Mouse (Mus musculus): Measurements from ENCODE around the gene Ssr2. TPM values are rescaled to one million over a fixed set of nuclear protein-coding genes. Genes with fewer than 3 reads are reported as not detected.
A peak's percentile ranks its signal among the peaks of the same experiment; 100 is the strongest.

Ssr2 gene
- polyA plus RNA-seq, 1 experiment from 2014 or later, result 307 TPM

DNA sequence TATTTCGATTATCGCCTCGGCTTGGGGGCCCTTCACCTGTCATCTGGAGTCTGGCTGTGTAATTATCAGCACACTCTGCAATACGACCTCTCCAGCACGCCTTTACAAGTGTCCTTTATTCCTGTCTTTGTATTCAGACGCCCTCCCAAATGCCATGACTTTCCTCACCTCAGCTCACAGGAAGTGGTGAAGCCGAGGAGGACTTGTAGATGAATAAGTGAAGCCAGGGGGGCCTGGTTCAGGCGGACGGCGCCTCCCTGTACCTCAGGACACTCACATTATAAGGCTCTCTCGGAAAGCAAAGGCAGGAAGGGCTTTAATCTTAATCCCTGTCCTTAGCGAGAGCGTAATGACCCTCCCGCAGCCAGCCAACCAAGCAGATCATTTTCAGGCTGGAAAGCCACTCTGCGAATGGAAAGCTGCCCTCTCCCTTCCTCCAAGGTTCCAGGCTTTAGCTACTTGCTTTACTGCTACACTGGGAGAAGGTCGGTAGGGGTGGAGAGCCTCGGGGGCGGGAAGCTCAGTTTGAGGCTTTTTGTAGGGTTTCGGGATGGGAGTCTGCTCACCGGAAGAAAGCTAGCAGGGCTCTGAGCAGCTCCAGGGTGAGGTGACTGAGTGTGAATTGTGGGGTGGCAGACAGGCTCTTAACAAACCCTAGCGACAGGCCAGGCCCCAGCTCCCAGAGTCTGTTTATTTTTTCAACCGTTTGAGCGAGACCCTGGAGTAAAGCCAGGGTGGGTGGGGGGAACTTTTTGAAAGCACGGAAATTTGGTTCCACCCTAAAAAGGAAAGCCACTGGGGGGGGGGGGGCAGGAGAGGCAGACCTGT lies 46.7 kb downstream of the Ssr2 start:
- peak overlapping the region; percentile 98 for H3K27ac ChIP-seq (ENCODE audit: low read length)
- ATAC-seq (ENCODE audit: insufficient read depth, low FRiP score), result no peak
- WGBS, result under 1% methylated on average over 24 of the region's 24 CpGs
- no peaks in the 10 kb centered on the region for H3K27me3 ChIP-seq (ENCODE audit: control insufficient read depth, insufficient read depth, low read length)
- H3K36me3 ChIP-seq (ENCODE audit: control insufficient read depth, insufficient read depth, low read length), result no peaks in the 10 kb centered on the region
- H3K9ac ChIP-seq (ENCODE audit: low read length), result peak overlapping the region; percentile 98
- H3K4me2 ChIP-seq (ENCODE audit: low read depth, low read length), result peak overlapping the region; percentile 94
- H3K9me3 ChIP-seq (replicated peaks; ENCODE audit: control insufficient read depth, low read length), result no peaks in the 10 kb centered on the region
- H3K4me1 ChIP-seq (ENCODE audit: control insufficient read depth, insufficient read depth, low read length), result peaks cover 39% of the 10 kb centered on the region
- peak overlapping the region; percentile 87 for H3K4me3 ChIP-seq (replicated peaks; ENCODE audit: low read length)

DNA sequence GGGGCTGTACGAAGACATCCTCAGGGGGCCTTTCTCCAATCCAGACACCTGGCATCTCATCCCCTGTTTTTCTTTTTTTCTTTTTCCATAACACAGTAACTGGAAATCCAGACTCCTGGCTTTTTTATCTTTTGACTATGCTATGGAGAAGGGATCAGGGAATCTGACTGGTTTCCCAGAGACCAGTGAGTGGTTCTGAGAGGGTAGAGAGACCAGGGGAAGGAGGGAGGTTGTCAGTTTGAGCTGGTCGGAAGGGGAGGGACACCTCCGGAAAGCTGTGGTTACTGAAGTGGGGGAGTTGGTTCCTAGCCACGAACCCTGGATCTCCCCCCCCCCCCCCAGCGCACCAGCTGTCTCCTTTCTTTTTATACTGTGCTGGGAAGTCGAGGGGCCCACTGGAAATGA lies 47.3 kb downstream of the Ssr2 start:
- ATAC-seq (ENCODE audit: insufficient read depth, low FRiP score), result peak; percentile 27; the same call in 1 of the 2 replicates
- Histone ChIP-seq H3K9me3 (replicated peaks; ENCODE audit: control insufficient read depth, low read length) (no peaks in the 10 kb centered on the region), H3K27me3 (ENCODE audit: control insufficient read depth, insufficient read depth, low read length) (no peaks in the 10 kb centered on the region), H3K4me1 (ENCODE audit: control insufficient read depth, insufficient read depth, low read length) (peaks cover 39% of the 10 kb centered on the region), H3K4me3 (replicated peaks; ENCODE audit: low read length) (peak overlapping the region; percentile 87), H3K4me2 (ENCODE audit: low read depth, low read length) (peak overlapping the region; percentile 94), H3K36me3 (ENCODE audit: control insufficient read depth, insufficient read depth, low read length) (no peaks in the 10 kb centered on the region), H3K27ac (ENCODE audit: low read length) (peak overlapping the region; percentile 98), H3K9ac (ENCODE audit: low read length) (peak overlapping the region; percentile 98)
- 0% methylated on average over 6 of the region's 6 CpGs for WGBS

DNA sequence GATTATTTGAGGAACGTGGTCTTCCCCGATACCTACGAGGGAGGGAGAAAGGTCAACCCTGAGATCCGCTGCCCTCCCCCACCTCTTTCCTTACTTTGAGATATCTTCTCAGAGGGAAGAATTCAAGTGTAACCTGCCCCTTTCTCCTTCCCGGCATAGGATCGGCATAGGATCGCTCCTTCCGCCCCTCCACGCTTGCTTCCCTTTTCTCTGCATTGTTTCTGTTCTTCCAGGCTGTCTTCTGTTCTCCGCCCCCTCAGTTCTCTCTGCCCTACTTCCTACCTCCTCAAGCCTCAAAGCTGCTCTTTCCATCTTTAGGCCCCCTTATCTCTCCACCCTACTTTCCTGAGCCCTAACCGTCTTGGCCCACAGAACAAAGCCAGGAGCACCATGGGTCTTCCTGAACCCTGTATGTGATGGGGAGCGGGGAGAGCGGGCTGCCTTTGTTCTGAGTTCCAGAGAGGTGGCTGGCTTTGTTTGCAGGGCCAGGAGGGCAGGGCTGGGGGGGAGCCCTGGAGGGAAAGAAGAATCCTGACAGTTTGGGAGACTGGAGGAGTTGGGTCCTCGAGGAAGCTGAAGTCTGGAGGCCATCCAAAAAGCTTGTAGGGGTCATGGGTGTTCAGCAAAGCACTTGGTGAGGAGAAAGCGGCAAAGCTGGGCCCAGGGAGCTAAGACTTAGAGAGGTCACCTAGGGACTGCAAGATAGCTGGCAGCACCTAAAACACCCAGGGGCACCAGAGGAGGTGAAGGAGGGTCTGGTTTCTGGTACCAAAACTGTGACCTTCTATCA lies 47.9 kb downstream of the Ssr2 start:
- H3K9me3 ChIP-seq (replicated peaks; ENCODE audit: control insufficient read depth, low read length), result no peaks in the 10 kb centered on the region
- peak overlapping the region; percentile 87 for H3K4me3 ChIP-seq (replicated peaks; ENCODE audit: low read length)
- peak overlapping the region; percentile 98 for H3K9ac ChIP-seq (ENCODE audit: low read length)
- H3K27me3 ChIP-seq (ENCODE audit: control insufficient read depth, insufficient read depth, low read length), result no peaks in the 10 kb centered on the region
- peak overlapping the region; percentile 98 for H3K27ac ChIP-seq (ENCODE audit: low read length)
- H3K36me3 ChIP-seq (ENCODE audit: control insufficient read depth, insufficient read depth, low read length), result no peaks in the 10 kb centered on the region
- peaks cover 39% of the 10 kb centered on the region for H3K4me1 ChIP-seq (ENCODE audit: control insufficient read depth, insufficient read depth, low read length)
- no peak for ATAC-seq (ENCODE audit: insufficient read depth, low FRiP score)
- H3K4me2 ChIP-seq (ENCODE audit: low read depth, low read length), result peak overlapping the region; percentile 94
- WGBS, result 2% methylated on average over 15 of the region's 15 CpGs

DNA sequence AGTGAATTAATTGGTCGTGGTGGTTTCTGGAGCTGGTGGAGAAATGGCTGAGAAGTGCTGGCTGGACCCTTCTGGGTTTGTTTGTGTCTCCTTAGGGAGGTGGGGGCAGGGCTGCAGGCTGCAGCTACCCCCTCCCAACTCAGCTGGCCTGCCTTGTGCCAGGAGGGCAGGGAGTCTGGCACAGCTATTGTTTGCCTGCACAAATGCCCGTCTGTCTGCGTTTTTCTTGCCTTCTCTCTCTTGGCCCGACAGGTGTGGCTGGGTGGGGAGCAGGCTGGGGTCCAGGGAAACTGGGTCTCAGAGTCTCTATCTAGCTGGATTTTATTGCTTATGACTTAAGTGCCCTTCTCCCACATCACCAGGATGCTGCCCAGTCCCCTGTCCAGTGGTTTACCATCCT lies 48.6 kb downstream of the Ssr2 start:
- Histone ChIP-seq H3K36me3 (ENCODE audit: control insufficient read depth, insufficient read depth, low read length) (no peaks in the 10 kb centered on the region), H3K9me3 (replicated peaks; ENCODE audit: control insufficient read depth, low read length) (no peaks in the 10 kb centered on the region), H3K9ac (ENCODE audit: low read length) (peak overlapping the region; percentile 98), H3K4me1 (ENCODE audit: control insufficient read depth, insufficient read depth, low read length) (peaks cover 39% of the 10 kb centered on the region), H3K4me2 (ENCODE audit: low read depth, low read length) (peak overlapping the region; percentile 94), H3K27ac (ENCODE audit: low read length) (peak overlapping the region; percentile 98), H3K4me3 (replicated peaks; ENCODE audit: low read length) (peak overlapping the region; percentile 87), H3K27me3 (ENCODE audit: control insufficient read depth, insufficient read depth, low read length) (no peaks in the 10 kb centered on the region)
- no peak for ATAC-seq (ENCODE audit: insufficient read depth, low FRiP score)
- WGBS, result 8% methylated on average over 4 of the region's 4 CpGs

DNA sequence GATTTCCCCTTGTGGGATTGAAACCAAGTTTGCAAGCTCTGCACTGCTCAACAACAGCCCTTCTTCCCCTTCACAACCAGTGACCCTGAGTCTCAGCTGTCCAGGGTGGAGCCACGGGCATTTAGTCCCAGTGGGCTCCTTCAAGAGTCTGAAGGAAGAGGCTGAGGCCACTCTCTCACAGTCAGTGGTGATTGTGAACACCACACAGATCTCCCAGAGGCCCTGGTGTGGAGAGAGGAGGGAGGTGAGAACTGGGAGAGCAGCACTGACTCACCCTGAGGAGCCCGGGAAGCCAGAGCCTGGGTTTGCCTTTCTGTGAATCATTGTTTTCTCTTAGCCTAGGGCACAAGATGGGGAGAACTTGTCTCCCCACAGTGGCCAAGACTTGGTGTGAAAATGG lies 49.3 kb downstream of the Ssr2 start:
- Histone ChIP-seq H3K9ac (ENCODE audit: low read length) (peak overlapping the region; percentile 98), H3K9me3 (replicated peaks; ENCODE audit: control insufficient read depth, low read length) (no peaks in the 10 kb centered on the region), H3K36me3 (ENCODE audit: control insufficient read depth, insufficient read depth, low read length) (peaks cover 5% of the 10 kb centered on the region; the same call in 1 of the 2 replicates), H3K4me1 (ENCODE audit: control insufficient read depth, insufficient read depth, low read length) (peaks cover 38% of the 10 kb centered on the region), H3K4me3 (replicated peaks; ENCODE audit: low read length) (0 out of 2 replicates have a peak overlapping the region, but pooled peaks have one; percentile 87), H3K4me2 (ENCODE audit: low read depth, low read length) (peak overlapping the region; percentile 94), H3K27me3 (ENCODE audit: control insufficient read depth, insufficient read depth, low read length) (no peaks in the 10 kb centered on the region), H3K27ac (ENCODE audit: low read length) (peak overlapping the region; percentile 98)
- 25% methylated on average over 2 of the region's 2 CpGs for WGBS
- no peak for ATAC-seq (ENCODE audit: insufficient read depth, low FRiP score)

DNA sequence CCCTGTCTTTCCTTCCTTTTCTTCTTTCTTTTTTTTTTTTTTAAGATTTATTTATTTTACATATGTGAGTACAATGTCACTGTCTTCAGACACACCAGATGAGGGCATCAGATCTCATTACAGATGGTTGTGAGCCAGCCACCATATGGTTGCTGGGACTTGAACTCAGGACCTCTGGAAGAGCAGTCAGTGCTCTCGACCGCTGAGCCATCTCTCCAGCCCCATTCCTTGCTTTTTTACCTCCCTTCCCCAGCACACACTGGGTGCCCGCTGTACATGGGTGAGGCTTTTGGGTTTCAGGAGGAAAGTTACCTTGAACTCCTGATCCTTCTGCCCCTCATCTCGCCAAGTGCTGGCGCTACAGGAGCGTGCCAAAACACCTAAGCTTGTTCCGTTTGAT lies 49.9 kb downstream of the Ssr2 start:
- no peak for ATAC-seq (ENCODE audit: insufficient read depth, low FRiP score)
- H3K36me3 ChIP-seq (ENCODE audit: control insufficient read depth, insufficient read depth, low read length), result peaks cover 8% of the 10 kb centered on the region; the same call in 1 of the 2 replicates
- WGBS, result 90% methylated on average over 7 of the region's 7 CpGs
- peaks cover 37% of the 10 kb centered on the region for H3K4me1 ChIP-seq (ENCODE audit: control insufficient read depth, insufficient read depth, low read length)
- H3K9me3 ChIP-seq (replicated peaks; ENCODE audit: control insufficient read depth, low read length), result no peaks in the 10 kb centered on the region
- no peak overlapping the region for H3K4me3 ChIP-seq (replicated peaks; ENCODE audit: low read length)
- no peaks in the 10 kb centered on the region for H3K27me3 ChIP-seq (ENCODE audit: control insufficient read depth, insufficient read depth, low read length)
- H3K9ac ChIP-seq (ENCODE audit: low read length), result no peak overlapping the region
- H3K27ac ChIP-seq (ENCODE audit: low read length), result peak overlapping the region; percentile 98
- no peak overlapping the region for H3K4me2 ChIP-seq (ENCODE audit: low read depth, low read length)

DNA sequence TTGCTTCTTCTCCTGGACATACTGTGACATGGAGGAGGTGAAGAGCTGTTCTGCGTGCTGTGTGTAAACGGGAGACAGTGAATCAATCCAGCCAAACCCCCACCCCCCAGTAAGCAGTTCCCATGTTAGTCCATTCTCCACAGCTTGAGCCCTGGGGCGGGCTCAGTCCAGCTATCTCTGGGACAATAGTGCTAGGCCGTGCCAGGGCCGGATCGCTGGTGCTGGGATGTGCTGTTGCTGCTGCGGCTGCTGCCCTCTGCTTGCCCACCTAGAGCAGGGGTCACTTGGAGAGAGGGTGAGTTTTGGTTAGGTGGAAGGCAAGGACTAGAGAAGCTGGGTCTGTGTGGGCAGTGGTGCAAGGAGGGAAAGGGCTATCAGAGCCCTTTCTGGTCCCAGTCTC lies 50.6 kb downstream of the Ssr2 start:
- no peaks in the 10 kb centered on the region for H3K9me3 ChIP-seq (replicated peaks; ENCODE audit: control insufficient read depth, low read length)
- peaks cover 37% of the 10 kb centered on the region for H3K4me1 ChIP-seq (ENCODE audit: control insufficient read depth, insufficient read depth, low read length)

DNA sequence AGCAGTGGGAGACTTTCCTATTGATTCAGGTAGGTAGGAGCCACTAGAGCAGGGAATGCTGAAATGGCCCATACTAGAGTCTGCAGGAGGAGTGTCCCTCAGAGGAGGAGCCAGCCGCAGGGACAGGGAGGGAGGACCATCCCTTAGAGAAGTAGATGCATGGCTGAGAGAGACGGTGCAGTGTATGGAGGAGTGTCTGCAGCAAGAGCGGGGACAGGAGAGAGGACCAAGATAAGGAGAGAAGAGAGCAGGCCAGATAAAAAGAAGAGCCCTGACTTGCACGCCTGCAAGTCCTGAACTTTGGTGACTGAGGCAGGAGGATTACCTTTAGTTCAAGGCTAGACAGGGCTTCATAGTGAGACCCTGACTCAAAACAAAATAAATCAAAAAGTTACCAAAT lies 51.4 kb downstream of the Ssr2 start:
- Histone ChIP-seq H3K9ac (ENCODE audit: low read length) (no peak overlapping the region), H3K36me3 (ENCODE audit: control insufficient read depth, insufficient read depth, low read length) (peaks cover 8% of the 10 kb centered on the region), H3K27me3 (ENCODE audit: control insufficient read depth, insufficient read depth, low read length) (no peaks in the 10 kb centered on the region), H3K4me3 (replicated peaks; ENCODE audit: low read length) (no peak overlapping the region), H3K9me3 (replicated peaks; ENCODE audit: control insufficient read depth, low read length) (no peaks in the 10 kb centered on the region), H3K4me1 (ENCODE audit: control insufficient read depth, insufficient read depth, low read length) (peaks cover 37% of the 10 kb centered on the region), H3K27ac (ENCODE audit: low read length) (no peak overlapping the region), H3K4me2 (ENCODE audit: low read depth, low read length) (no peak overlapping the region)
- no peak for ATAC-seq (ENCODE audit: insufficient read depth, low FRiP score)
- WGBS, result 56% methylated on average over 4 of the region's 4 CpGs

More for the DNA sequence above, 50.6 kb downstream of the Ssr2 start:
- H3K36me3 ChIP-seq (ENCODE audit: control insufficient read depth, insufficient read depth, low read length), result peaks cover 8% of the 10 kb centered on the region; the same call in 1 of the 2 replicates
- H3K4me3 ChIP-seq (replicated peaks; ENCODE audit: low read length), result no peak overlapping the region
- H3K27ac ChIP-seq (ENCODE audit: low read length), result no peak overlapping the region
- no peak for ATAC-seq (ENCODE audit: insufficient read depth, low FRiP score)
- 73% methylated on average over 7 of the region's 7 CpGs for WGBS
- no peaks in the 10 kb centered on the region for H3K27me3 ChIP-seq (ENCODE audit: control insufficient read depth, insufficient read depth, low read length)
- no peak overlapping the region for H3K9ac ChIP-seq (ENCODE audit: low read length)
- no peak overlapping the region for H3K4me2 ChIP-seq (ENCODE audit: low read depth, low read length)

DNA sequence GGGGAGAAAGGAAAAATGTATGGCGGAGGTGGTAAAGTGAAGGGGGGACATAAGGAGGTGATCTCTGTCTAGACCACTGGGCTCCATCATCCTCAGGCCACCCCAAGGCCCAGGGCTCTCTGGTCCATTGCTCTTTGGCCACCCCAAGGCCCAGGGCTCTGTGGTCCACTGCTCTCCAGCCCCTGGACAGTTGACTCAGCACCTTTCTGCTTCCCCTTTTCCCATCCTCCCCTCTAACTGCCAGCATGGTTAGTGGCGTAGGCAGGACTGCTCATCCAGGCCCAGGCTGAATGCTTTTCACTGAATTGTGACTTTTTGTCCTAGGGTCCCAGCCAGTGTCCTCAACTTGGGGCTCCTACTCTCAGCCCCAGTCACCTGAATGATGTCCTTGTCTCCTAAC lies 51.9 kb downstream of the Ssr2 start:
- no peak for ATAC-seq (ENCODE audit: insufficient read depth, low FRiP score)
- no peak overlapping the region for H3K4me2 ChIP-seq (ENCODE audit: low read depth, low read length)
- 79% methylated on average over 2 of the region's 2 CpGs for WGBS
- H3K9me3 ChIP-seq (replicated peaks; ENCODE audit: control insufficient read depth, low read length), result no peaks in the 10 kb centered on the region
- H3K4me1 ChIP-seq (ENCODE audit: control insufficient read depth, insufficient read depth, low read length), result peaks cover 37% of the 10 kb centered on the region
- peaks cover 8% of the 10 kb centered on the region for H3K36me3 ChIP-seq (ENCODE audit: control insufficient read depth, insufficient read depth, low read length)
- H3K27ac ChIP-seq (ENCODE audit: low read length), result no peak overlapping the region
- no peak overlapping the region for H3K4me3 ChIP-seq (replicated peaks; ENCODE audit: low read length)
- no peak overlapping the region for H3K9ac ChIP-seq (ENCODE audit: low read length)
- H3K27me3 ChIP-seq (ENCODE audit: control insufficient read depth, insufficient read depth, low read length), result no peaks in the 10 kb centered on the region
